Mouse (Mus musculus) myocyte (in vitro differentiated cells): ENCODE measurements around the gene Fam57a. TPM values are rescaled to one million over a fixed set of nuclear protein-coding genes. Genes with fewer than 3 reads are reported as not detected.
"Not testable (repeated sequence)": the region's sequence is repeated elsewhere in the genome, so short reads cannot be mapped to it uniquely, and the experiment has no call there.

ENCODE experiments used
- H3K27me3 ChIP-seq: one replicate; pipeline ENCODE4 v1.6.1; 2011; ENCODE audit not compliant: control insufficient read depth, insufficient read depth, insufficient read length
- H3K36me3 ChIP-seq: one replicate; pipeline ENCODE4 v1.6.1; 2011; ENCODE audit not compliant: control insufficient read depth, insufficient read depth
- H3K4me2 ChIP-seq: one replicate; pipeline ENCODE4 v1.6.1; 2011; ENCODE audit warnings: low read depth, control low read depth
- H3K4me3 ChIP-seq: one replicate; pipeline ENCODE4 v1.5.1; 2011; ENCODE audit warnings: mild to moderate bottlenecking, control low read depth, moderate library complexity
- H3K79me2 ChIP-seq: one replicate; pipeline ENCODE4 v1.6.1; 2011; ENCODE audit not compliant: control insufficient read depth, insufficient read depth
- H3ac ChIP-seq: one replicate; pipeline ENCODE4 v1.6.1; 2011; ENCODE audit not compliant: control insufficient read depth, insufficient read length
- CEBPB ChIP-seq: IDR thresholded peaks from 2 replicates; pipeline ENCODE4 v1.6.1; 2011; ENCODE audit warnings: mild to moderate bottlenecking, moderate library complexity; ENCODE audit not compliant: poor library complexity, insufficient read depth, severe bottlenecking
- E2F4 ChIP-seq: IDR thresholded peaks from one replicate; pipeline ENCODE4 v1.6.1; 2011; ENCODE audit warnings: mild to moderate bottlenecking, control low read depth, moderate library complexity; ENCODE audit not compliant: insufficient read depth
- MAX ChIP-seq: IDR thresholded peaks from one replicate; pipeline ENCODE4 v1.6.1; 2011; ENCODE audit warnings: low read depth, mild to moderate bottlenecking, control low read depth
- MYOD1 ChIP-seq, 3 experiments: IDR thresholded peaks; one replicate each; pipeline ENCODE4 v1.6.1; 2011; ENCODE audit warnings: control low read depth in 2 of 3, low read depth in 2 of 3, mild to moderate bottlenecking in 2 of 3, moderate library complexity in 1 of 3; ENCODE audit not compliant: insufficient read length in 2 of 3, control insufficient read depth in 1 of 3
- MYOG ChIP-seq, 3 experiments: IDR thresholded peaks; one replicate each; pipeline ENCODE4 v1.6.1; 2011; ENCODE audit warnings: control low read depth in 2 of 3, low read depth in 2 of 3, mild to moderate bottlenecking in 2 of 3; ENCODE audit not compliant: insufficient read length in 2 of 3, control insufficient read depth in 1 of 3, insufficient read depth in 1 of 3
- POLR2A ChIP-seq: IDR thresholded peaks from one replicate; pipeline ENCODE4 v1.6.1; 2011; ENCODE audit warnings: low read depth, mild to moderate bottlenecking, control low read depth, moderate library complexity; ENCODE audit not compliant: insufficient read length
- POLR2AphosphoS2 ChIP-seq: IDR thresholded peaks from one replicate; pipeline ENCODE4 v1.6.1; 2011; ENCODE audit warnings: low read depth, control low read depth; ENCODE audit not compliant: insufficient read length
- REST ChIP-seq: IDR thresholded peaks from one replicate; pipeline ENCODE4 v1.6.1; 2011; ENCODE audit warnings: mild to moderate bottlenecking, control low read depth, moderate library complexity; ENCODE audit not compliant: insufficient read depth, insufficient read length
- SRF ChIP-seq: IDR thresholded peaks from one replicate; pipeline ENCODE4 v1.6.1; 2011; ENCODE audit warnings: low read depth; ENCODE audit not compliant: control insufficient read depth, insufficient read length
- TCF12 ChIP-seq: IDR thresholded peaks from one replicate; pipeline ENCODE4 v1.6.1; 2011; ENCODE audit warnings: mild to moderate bottlenecking, control low read depth; ENCODE audit not compliant: poor library complexity, insufficient read depth, severe bottlenecking
- TCF3 ChIP-seq: IDR thresholded peaks from one replicate; pipeline ENCODE4 v1.6.1; 2011; ENCODE audit warnings: low read depth, control low read depth; ENCODE audit not compliant: insufficient read length
- USF1 ChIP-seq: IDR thresholded peaks from one replicate; pipeline ENCODE4 v1.6.1; 2011; ENCODE audit warnings: low read depth, mild to moderate bottlenecking, control low read depth, moderate library complexity
- polyA plus RNA-seq: library from polyadenylated mRNA; unstranded; fragments of >200 nt; fragmentation: generic; extraction: Trizol; gene quantifications from one replicate; pipeline ENCODE4 v1.2.1, GENCODE M21; 2012; ENCODE audit warnings: missing spikeins

Fam57a gene
- polyA plus RNA-seq, 1 experiment: 10.0 TPM

DNA sequence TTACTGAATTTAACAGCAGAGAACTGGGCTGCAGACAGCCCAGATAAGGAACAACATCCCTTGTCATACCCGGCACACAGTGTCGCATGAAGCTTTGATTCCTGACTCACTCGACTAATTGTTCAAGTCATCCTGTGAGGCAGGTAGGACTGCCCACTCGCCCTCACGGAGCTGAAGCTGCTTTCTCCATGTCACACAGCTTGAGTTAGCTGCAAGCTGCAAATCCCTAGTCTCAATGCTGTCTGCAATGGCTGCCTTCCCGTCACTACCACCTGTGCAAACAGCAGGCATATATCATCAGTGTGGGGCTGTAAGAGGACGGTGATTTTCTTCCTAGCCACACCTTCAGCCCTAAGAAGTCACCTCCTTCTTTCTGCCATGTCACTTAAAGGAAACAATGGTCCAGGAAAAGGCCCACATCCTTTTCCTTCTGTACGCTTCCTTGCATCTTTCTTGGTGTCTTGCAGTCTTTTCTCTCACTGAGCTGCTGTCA, 17.6 kb downstream of the Fam57a start:
- H3ac ChIP-seq: no peak overlapping the region
- H3K27me3 ChIP-seq: peaks cover 4% of the 10 kb centered on the region
- no peaks in the 10 kb centered on the region for H3K36me3 ChIP-seq
- H3K4me3 ChIP-seq: no peak overlapping the region
- H3K4me2 ChIP-seq: no peak overlapping the region
- TF ChIP-seq POLR2A (no peak), MYOG (IDR thresholded peaks at IDR 0.05; ENCODE audit: control insufficient read depth in 1 of 3, insufficient read depth in 1 of 3, insufficient read length in 2 of 3, low read depth in 2 of 3) (no peak), E2F4 (no peak), TCF12 (no peak)
- no peaks in the 10 kb centered on the region for H3K79me2 ChIP-seq

DNA sequence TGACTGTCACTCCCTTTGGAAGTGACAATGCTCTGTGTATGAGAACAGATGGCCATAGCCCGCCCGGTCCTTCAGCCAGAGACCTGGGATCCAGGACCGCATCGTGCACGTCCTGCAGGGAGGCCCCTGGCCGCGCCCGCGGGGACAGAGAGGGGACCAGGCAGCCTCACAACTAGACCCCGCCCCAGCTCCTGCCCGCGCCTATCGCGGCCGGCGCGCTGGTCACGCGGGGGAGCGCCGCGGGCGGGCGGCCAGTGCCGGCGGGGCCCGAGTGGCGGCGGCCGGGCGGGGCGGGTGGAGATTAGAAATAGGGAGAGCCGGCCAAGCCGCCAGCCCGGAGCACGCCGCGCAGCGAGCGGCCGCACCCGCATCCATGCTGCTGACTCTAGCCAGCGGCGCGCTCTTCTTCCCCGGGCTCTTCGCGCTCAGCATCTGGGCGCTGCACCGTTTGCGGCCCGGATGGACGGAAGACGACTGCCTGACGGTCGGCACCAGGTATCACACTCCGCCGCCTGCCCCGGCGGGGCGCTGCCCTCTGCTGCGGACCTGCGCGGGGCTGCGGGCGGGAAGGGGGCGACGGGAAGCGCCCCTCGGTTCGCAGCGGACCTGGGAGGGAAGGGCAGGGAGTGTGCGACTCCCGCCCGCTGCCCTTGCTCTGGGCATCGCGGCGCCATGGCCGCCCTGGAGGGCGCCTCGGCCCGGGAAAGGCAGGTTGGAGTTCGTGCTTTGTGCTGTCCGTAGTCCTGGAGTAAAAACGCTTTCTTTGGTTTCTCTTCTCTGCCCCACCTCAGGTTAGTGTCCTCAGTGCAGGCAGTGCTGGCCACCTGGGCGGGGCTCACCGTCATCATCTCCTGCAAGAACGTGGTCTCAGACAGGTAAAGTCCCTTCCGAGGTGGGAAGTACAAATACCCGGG, 22.5 kb downstream of the Fam57a start:
- Histone ChIP-seq H3K4me2 (peak overlapping the region; percentile 95), H3K27me3 (no peaks in the 10 kb centered on the region), H3K36me3 (peaks cover 6% of the 10 kb centered on the region), H3K4me3 (peak overlapping the region; percentile 32), H3K79me2 (no peaks in the 10 kb centered on the region), H3ac (peak overlapping the region; percentile 36)
- peak; percentile 90 for TF ChIP-seq POLR2A
- TF ChIP-seq REST: no peak
- TF ChIP-seq USF1: peak; percentile 58
- TF ChIP-seq TCF12: no peak
- peak; percentile 80 for TF ChIP-seq POLR2AphosphoS2
- no peak for TF ChIP-seq TCF3
- TF ChIP-seq E2F4: no peak
- no peak for TF ChIP-seq CEBPB
- TF ChIP-seq MYOD1 (IDR thresholded peaks at IDR 0.05; ENCODE audit: control insufficient read depth in 1 of 3, insufficient read length in 2 of 3, low read depth in 2 of 3): no peak
- TF ChIP-seq MAX: no peak
- TF ChIP-seq SRF: no peak
- peak in 1 of 3 experiments; percentile 3 for TF ChIP-seq MYOG (IDR thresholded peaks at IDR 0.05; ENCODE audit: control insufficient read depth in 1 of 3, insufficient read depth in 1 of 3, insufficient read length in 2 of 3, low read depth in 2 of 3)

GRCm38 (mm10) chr11:76206793-76207192, 27.3 kb downstream of the Fam57a start:
- Histone ChIP-seq H3ac (no peak overlapping the region), H3K36me3 (peaks cover 6% of the 10 kb centered on the region), H3K79me2 (no peaks in the 10 kb centered on the region), H3K4me2 (no peak overlapping the region), H3K27me3 (no peaks in the 10 kb centered on the region), H3K4me3 (no peak overlapping the region)
- no peak for TF ChIP-seq POLR2A
- no peak for TF ChIP-seq POLR2AphosphoS2
- TF ChIP-seq E2F4: no peak
- TF ChIP-seq TCF12: no peak
- no peak for TF ChIP-seq REST
- TF ChIP-seq TCF3: no peak
- TF ChIP-seq MYOD1 (IDR thresholded peaks at IDR 0.05; ENCODE audit: control insufficient read depth in 1 of 3, insufficient read length in 2 of 3, low read depth in 2 of 3): no peak
- no peak for TF ChIP-seq CEBPB
- TF ChIP-seq SRF: no peak
- no peak for TF ChIP-seq MYOG (IDR thresholded peaks at IDR 0.05; ENCODE audit: control insufficient read depth in 1 of 3, insufficient read depth in 1 of 3, insufficient read length in 2 of 3, low read depth in 2 of 3)
- TF ChIP-seq MAX: no peak
- TF ChIP-seq USF1: no peak

DNA sequence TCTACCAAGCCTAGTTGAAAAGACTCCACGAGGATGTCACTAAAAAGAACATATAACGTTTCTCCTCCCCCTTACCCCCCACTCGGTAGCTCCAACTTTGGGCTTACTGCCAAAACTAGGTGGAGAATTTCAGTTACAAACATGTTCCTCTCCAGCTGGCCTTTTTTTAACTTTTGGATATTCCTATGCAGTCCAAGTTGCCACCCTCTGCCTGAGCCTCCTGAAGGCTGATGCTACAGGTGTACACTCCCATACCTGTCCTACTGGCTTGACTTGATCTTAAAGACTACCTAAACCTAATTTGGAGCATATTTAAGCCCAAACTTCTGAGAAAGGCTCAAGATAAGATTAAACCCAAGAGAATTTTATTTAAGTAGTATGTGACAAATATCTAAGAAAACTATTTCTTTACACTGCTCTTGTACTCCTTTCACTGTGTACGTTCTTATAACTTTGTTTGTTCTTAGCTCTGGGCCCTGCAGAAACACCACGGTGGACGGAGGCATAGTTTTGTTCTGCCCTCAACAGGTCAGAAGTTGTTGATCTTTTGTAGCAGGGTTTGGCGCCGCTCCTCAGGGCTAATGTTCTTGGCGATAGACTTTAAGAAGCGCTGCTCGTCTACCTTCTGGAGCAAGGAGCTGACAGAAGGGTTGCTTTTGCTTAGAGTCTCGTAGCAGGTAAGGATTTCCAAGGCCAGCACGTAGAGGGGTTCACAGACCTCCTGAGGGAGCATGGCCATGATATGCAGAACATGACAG, 30.9 kb downstream of the Fam57a start:
- TF ChIP-seq USF1: no peak
- no peak for TF ChIP-seq POLR2AphosphoS2
- TF ChIP-seq MAX: no peak
- H3K36me3 ChIP-seq: peaks cover 5% of the 10 kb centered on the region
- H3K4me2 ChIP-seq: no peak overlapping the region
- no peaks in the 10 kb centered on the region for H3K79me2 ChIP-seq
- no peak overlapping the region for H3ac ChIP-seq
- no peaks in the 10 kb centered on the region for H3K27me3 ChIP-seq
- H3K4me3 ChIP-seq: no peak overlapping the region

DNA sequence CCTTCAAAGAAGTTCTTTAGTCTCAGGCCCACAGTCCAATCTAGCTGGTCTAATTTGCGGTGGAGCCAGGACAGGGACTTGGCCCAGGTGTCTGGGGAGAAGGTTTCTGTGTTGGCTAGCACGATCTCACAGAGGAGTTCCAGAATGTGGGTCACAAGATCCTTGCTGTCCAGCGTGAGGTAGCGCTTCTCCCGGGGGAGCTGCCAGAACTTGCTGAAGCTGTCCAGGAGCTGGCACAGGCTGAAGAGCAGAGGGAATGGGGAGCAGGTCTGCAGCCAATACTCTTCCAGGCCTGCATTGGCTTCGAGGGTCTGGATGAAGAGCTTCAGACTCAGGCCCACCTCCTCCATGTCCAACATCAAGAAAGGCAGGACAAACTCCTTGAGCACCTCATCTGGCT, 32.1 kb downstream of the Fam57a start:
- not testable (repeated sequence) for H3K79me2 ChIP-seq, H3ac ChIP-seq, H3K4me3 ChIP-seq, H3K27me3 ChIP-seq, H3K36me3 ChIP-seq, H3K4me2 ChIP-seq
